Mouse (Mus musculus) hindbrain, embryonic 14.5 days (tissue): ENCODE measurements around the gene Prpf38b. TPM values are rescaled to one million over a fixed set of nuclear protein-coding genes. Genes with fewer than 3 reads are reported as not detected.
"Not testable (repeated sequence)": the region's sequence is repeated elsewhere in the genome, so short reads cannot be mapped to it uniquely, and the experiment has no call there.

Experiments
- ATAC-seq: fragments of 200-750 bp; cut with Nextera tagmentation; 2 replicates; pipeline ENCODE4 v1.8.0; 2017; ENCODE audit warnings: moderate number of reproducible peaks, mild to moderate bottlenecking, moderate TSS enrichment, moderate library complexity; ENCODE audit not compliant: low FRiP score
- DNase-seq: peaks from one replicate; pipeline ENCODE4 v3.0.0-alpha.2; 2015; ENCODE audit warnings: low spot score
- H3K27ac ChIP-seq: fragments of 300-500 bp; sonication (generic); 2 replicates; pipeline ENCODE4 v1.5.1; 2014; ENCODE audit warnings: mild to moderate bottlenecking, moderate library complexity
- H3K27me3 ChIP-seq: fragments of 300-500 bp; sonication (generic); 2 replicates; pipeline ENCODE4 v1.6.1; 2014; ENCODE audit warnings: mild to moderate bottlenecking, low read length, mixed read lengths; ENCODE audit not compliant: control insufficient read depth, insufficient read depth
- H3K36me3 ChIP-seq: fragments of 300-500 bp; sonication (generic); replicated peaks from 2 replicates; pipeline ENCODE4 v1.6.1; 2014; ENCODE audit not compliant: control insufficient read depth, insufficient read depth
- H3K4me1 ChIP-seq: fragments of 300-500 bp; sonication (generic); replicated peaks from 2 replicates; pipeline ENCODE4 v1.6.1; 2014; ENCODE audit warnings: antibody characterized with exemption, low read length, mixed read lengths; ENCODE audit not compliant: control insufficient read depth, insufficient read depth
- H3K4me2 ChIP-seq: fragments of 300-500 bp; sonication (generic); replicated peaks from 2 replicates; pipeline ENCODE4 v1.6.1; 2014; ENCODE audit warnings: mild to moderate bottlenecking, moderate library complexity
- H3K4me3 ChIP-seq: fragments of 300-500 bp; sonication (generic); replicated peaks from 2 replicates; pipeline ENCODE4 v1.5.1; 2014; ENCODE audit warnings: mild to moderate bottlenecking, low read length
- H3K9ac ChIP-seq: fragments of 300-500 bp; sonication (generic); 2 replicates; pipeline ENCODE4 v1.6.1; 2014
- H3K9me3 ChIP-seq: fragments of 300-500 bp; sonication (generic); 2 replicates; pipeline ENCODE4 v1.6.1; 2016; ENCODE audit warnings: low read length; ENCODE audit not compliant: control insufficient read depth
- WGBS: fragments of 180-500 bp; shearing (Covaris S2); extraction: QIAGEN DNeasy Blood & Tissue Kit; methylation state at CpG from one replicate; pipeline ENCODE4 v1.1.7; 2014; 5-methylcytosine and 5-hydroxymethylcytosine counted together
- polyA plus RNA-seq: library from polyadenylated mRNA; unstranded; fragments of >200 nt; fragmentation: Nextera tagmentation; extraction: Ambion mirVana; gene quantifications from 2 replicates; pipeline ENCODE4 v1.2.1, GENCODE M21; 2014

The Prpf38b gene
- polyA plus RNA-seq, 1 experiment from 2014 or later: 38.1 TPM

DNA sequence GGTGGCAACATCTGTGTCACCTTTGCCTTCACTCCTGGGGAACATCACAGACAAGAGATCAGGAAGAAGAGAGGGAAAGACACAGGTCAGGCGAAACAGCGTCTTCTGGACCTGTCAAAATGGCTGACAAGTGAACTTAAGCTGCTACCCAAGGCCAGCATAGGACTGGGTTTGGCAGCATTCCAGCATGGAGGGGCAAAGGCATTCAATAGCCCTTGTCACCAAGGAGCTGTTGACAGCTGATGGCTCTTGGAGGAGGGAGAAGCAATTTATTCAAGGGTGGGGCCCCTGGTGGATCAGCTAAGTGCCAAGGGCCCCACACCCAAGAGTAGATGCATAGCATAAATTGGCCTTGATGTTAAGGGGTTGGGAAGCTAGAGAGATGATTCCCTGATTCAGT lies 32.4 kb downstream of the Prpf38b start:
- DNase-seq (no peak), ATAC-seq (no peak)
- Histone ChIP-seq H3K4me2 (no peak overlapping the region), H3K36me3 (no peaks in the 10 kb centered on the region), H3K9me3 (no peaks in the 10 kb centered on the region), H3K27me3 (no peaks in the 10 kb centered on the region), H3K9ac (no peak overlapping the region), H3K27ac (no peak overlapping the region), H3K4me1 (no peaks in the 10 kb centered on the region), H3K4me3 (no peak overlapping the region)
- WGBS: 54% methylated on average over 2 of the region's 2 CpGs

DNA sequence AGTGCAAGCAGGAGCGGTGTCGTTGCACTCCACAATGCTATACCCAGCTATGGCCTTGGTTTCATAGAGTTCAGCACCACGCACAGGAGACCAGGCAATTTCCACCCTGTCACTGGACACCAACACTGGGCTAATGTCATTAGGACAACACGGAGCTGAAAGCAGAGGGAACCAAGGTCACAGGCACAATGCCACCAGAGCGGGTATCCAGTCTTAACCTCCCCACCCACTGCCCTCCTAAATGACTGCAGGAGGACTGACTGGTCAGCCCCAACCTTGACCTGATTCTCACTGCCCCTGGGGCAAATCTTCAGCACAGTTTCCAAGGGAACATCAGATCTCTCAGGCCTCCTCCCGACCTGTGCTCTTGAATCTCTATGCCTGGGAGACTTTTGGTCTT lies 40.9 kb downstream of the Prpf38b start:
- no peak for ATAC-seq
- Histone ChIP-seq H3K27ac (no peak overlapping the region), H3K4me2 (no peak overlapping the region), H3K4me3 (no peak overlapping the region), H3K9ac (no peak overlapping the region), H3K9me3 (no peaks in the 10 kb centered on the region), H3K4me1 (no peaks in the 10 kb centered on the region), H3K36me3 (no peaks in the 10 kb centered on the region), H3K27me3 (no peaks in the 10 kb centered on the region)
- 77% methylated on average over 6 of the region's 6 CpGs for WGBS
- DNase-seq: no peak

DNA sequence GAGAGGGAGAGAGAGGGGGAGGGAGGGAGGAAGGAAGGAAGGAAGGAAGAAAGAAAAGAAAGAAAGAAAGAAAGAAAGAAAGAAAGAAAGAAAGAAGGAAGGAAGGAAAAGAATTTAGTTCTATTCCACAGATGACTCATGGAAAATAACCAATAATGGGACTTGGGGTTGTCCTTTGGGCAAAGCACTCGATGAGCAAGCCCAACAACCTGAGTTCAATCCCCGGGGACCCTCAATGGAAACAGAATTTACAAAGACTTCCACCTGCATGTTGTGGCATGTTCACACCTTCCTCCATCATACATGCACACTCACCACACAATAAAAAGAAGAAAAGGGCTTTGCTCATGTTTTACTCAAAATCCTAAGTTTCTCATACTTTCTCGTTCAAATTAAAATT lies 44.1 kb downstream of the Prpf38b start:
- Histone ChIP-seq H3K9me3 (no peaks in the 10 kb centered on the region), H3K27me3 (no peaks in the 10 kb centered on the region), H3K4me2 (no peak overlapping the region), H3K27ac (no peak overlapping the region), H3K4me3 (no peak overlapping the region), H3K9ac (no peak overlapping the region), H3K36me3 (no peaks in the 10 kb centered on the region), H3K4me1 (no peaks in the 10 kb centered on the region)
- 95% methylated on average over 3 of the region's 3 CpGs for WGBS
- ATAC-seq (no peak), DNase-seq (no peak)

- ATAC-seq (no peak), DNase-seq (no peak)
- Histone ChIP-seq H3K9me3 (no peaks in the 10 kb centered on the region), H3K27me3 (no peaks in the 10 kb centered on the region), H3K4me2 (no peak overlapping the region), H3K4me1 (no peaks in the 10 kb centered on the region), H3K4me3 (no peak overlapping the region), H3K36me3 (no peaks in the 10 kb centered on the region), H3K9ac (no peak overlapping the region), H3K27ac (no peak overlapping the region)
- whole genome bisulfite sequencing: 89% methylated on average over 3 of the region's 3 CpGs
Observed at GRCm38 (mm10) chr3:108865676-108866075, 45.9 kb downstream of the Prpf38b start.

DNA sequence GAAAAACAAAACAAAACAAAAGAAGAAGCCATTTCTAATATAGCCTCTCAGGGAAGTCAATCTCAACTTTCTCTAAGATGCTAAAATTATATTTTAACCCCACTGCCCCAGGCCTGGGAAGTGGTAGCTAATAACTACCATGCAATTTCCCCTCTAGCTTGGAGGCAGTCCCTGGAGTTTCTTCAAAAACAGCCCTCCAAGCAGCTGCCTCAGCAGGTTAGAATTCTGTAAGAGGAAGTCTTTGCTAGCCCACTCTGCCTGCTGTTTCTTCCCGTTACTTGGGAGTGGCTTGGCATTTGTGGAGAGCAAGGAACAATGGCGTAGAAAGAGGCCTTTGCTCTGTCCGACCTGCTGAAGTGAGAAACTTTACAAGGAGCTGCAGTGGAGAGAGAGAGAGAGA lies 46.4 kb downstream of the Prpf38b start:
- WGBS: 36% methylated on average over 3 of the region's 3 CpGs
- H3K4me1 ChIP-seq: no peaks in the 10 kb centered on the region
- ATAC-seq (no peak), DNase-seq (no peak)
- H3K36me3 ChIP-seq: no peaks in the 10 kb centered on the region
- no peaks in the 10 kb centered on the region for H3K9me3 ChIP-seq
- H3K4me2 ChIP-seq: no peak overlapping the region
- no peak overlapping the region for H3K27ac ChIP-seq
- no peak overlapping the region for H3K4me3 ChIP-seq
- no peak overlapping the region for H3K9ac ChIP-seq
- no peaks in the 10 kb centered on the region for H3K27me3 ChIP-seq

GRCm38 (mm10) chr3:108863091-108863490 lies 48.4 kb downstream of the Prpf38b start:
- no peaks in the 10 kb centered on the region for H3K36me3 ChIP-seq
- H3K4me1 ChIP-seq: peaks cover 5% of the 10 kb centered on the region; the same call in 1 of the 2 replicates
- no peak overlapping the region for H3K4me3 ChIP-seq
- DNase-seq: no peak
- H3K27ac ChIP-seq: no peak overlapping the region
- no peak overlapping the region for H3K4me2 ChIP-seq
- H3K9ac ChIP-seq: no peak overlapping the region
- H3K27me3 ChIP-seq: no peaks in the 10 kb centered on the region
- 91% methylated on average over 10 of the region's 10 CpGs for WGBS
- no peaks in the 10 kb centered on the region for H3K9me3 ChIP-seq
- ATAC-seq: no peak

DNA sequence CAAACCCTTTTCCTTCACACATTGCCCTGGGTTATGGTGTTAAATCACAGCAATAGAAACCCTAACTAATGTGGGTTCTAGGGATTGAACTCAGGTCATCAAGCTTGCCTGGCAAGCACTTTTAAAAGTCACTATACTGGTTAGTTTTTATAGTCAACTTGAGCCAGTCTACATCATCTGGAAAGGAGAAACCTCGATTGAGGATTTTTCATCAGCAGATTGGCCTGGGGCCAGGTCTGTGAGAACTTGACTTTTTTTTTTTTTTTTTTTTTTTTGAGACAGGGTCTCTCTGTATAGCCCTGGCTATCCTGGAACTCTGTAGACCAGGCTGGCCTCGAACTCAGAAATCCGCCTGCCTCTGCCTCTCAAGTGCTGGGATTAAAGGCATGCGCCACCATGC lies 49.2 kb downstream of the Prpf38b start:
- DNase-seq, H3K36me3 ChIP-seq, H3K4me2 ChIP-seq, H3K9me3 ChIP-seq, ATAC-seq, H3K4me1 ChIP-seq, H3K27ac ChIP-seq, H3K4me3 ChIP-seq, H3K27me3 ChIP-seq, H3K9ac ChIP-seq: not testable (repeated sequence)
- WGBS: 97% methylated on average over 4 of the region's 4 CpGs

DNA sequence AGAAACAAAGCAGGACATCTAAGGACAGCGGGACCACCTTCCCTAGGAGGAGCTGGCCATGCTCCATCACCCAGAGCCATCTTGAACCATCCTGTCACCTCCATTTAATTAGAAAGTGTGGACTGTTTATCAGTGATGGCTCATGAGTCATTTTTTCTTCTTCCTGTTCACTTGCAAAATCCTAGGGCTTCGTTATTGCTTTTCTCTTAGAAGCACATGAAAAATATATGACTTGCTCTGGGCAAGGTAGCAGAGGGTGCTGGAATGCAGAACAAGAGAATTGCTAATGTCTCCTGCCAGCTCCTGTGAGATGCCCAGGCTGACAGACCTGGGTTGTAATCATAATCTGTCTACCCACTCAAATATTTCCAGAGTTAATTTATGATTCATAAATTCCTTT lies 50.7 kb downstream of the Prpf38b start:
- Histone ChIP-seq H3K4me2 (no peak overlapping the region), H3K4me1 (peaks cover 10% of the 10 kb centered on the region), H3K36me3 (no peaks in the 10 kb centered on the region), H3K9ac (no peak overlapping the region), H3K4me3 (no peak overlapping the region), H3K27ac (no peak overlapping the region), H3K9me3 (no peaks in the 10 kb centered on the region), H3K27me3 (no peaks in the 10 kb centered on the region)
- no peak for ATAC-seq
- no peak for DNase-seq
- WGBS: 76% methylated on average over 2 of the region's 2 CpGs

DNA sequence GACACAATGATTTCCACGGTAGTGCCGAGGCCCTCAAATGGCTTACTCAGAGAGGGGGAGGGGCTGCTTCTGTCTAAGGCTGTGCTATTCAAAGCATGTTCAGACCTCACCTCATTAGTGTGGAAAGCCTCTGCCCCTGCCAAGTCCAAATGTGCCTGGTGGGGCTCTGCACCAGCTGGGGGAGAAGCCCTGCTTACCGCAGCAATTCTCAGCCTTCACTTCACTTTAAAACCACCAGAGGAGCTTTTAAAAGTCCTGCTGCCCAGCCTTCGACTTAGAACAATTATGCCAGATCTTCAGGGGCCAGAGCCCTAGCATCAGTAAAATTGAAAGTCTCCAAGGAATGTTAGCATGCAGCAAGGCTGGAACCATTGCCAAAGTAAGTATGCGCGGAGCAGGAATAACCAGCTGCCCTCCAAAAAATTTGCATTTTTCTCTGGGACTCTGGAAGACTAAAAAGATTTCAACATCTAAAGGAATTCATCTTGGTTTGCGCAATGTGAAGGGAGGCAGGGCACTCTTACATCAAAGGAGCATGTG lies 53.2 kb downstream of the Prpf38b start:
- Histone ChIP-seq H3K36me3 (no peaks in the 10 kb centered on the region), H3K4me2 (0 out of 2 replicates have a peak overlapping the region, but pooled peaks have one; percentile 22), H3K4me3 (no peak overlapping the region), H3K4me1 (peaks cover 18% of the 10 kb centered on the region), H3K9ac (no peak overlapping the region), H3K9me3 (no peaks in the 10 kb centered on the region), H3K27me3 (no peaks in the 10 kb centered on the region), H3K27ac (peak overlapping the region; percentile 6; the same call in 1 of the 2 replicates)
- peak; percentile 53 for DNase-seq
- ATAC-seq: peak; percentile 85
- 22% methylated on average over 7 of the region's 7 CpGs for WGBS

DNA sequence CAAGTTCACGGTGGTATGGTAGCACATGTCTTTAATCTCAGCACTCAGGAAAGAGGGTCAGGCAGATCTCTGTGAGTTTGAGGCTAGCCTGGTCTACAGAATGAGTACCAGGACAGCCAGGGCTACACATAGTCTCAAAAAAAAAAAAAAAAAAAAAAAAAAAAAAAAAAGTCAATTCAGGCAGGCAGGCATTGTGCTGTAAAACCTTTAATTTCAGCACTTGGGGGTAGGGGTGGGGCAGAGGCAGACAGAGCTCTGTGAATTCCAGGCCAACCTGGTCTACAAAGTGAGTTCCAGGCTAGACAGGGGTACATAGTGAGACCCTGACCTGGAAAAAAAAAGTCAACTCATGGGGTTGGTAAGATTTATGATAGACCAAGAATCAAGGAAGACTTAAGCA lies 53.8 kb downstream of the Prpf38b start:
- Histone ChIP-seq H3K4me3 (no peak overlapping the region), H3K9me3 (no peaks in the 10 kb centered on the region), H3K27ac (peak overlapping the region; percentile 6; the same call in 1 of the 2 replicates), H3K9ac (no peak overlapping the region), H3K36me3 (no peaks in the 10 kb centered on the region), H3K4me2 (no peak overlapping the region), H3K4me1 (peaks cover 18% of the 10 kb centered on the region), H3K27me3 (no peaks in the 10 kb centered on the region)
- WGBS: 84% methylated on average over 1 of the region's 1 CpGs
- ATAC-seq (0 out of 2 replicates have a peak, but pooled peaks have one; percentile 2), DNase-seq (no peak)
